Mouse (Mus musculus) kidney, adult 2 months (tissue): Measurements from ENCODE around the gene Zfp385b.

Experiments used
- CTCF ChIP-seq: fragments of 200-500 bp; conservative IDR thresholded peaks from 2 replicates; pipeline ENCODE4 v1.5.1; 2011; ENCODE audit warnings: low read depth, mild to moderate bottlenecking, control low read depth, low read length, moderate library complexity, mixed read lengths; ENCODE audit not compliant: insufficient read depth, insufficient read length
- POLR2A ChIP-seq: fragments of 200-500 bp; IDR thresholded peaks from one replicate; pipeline ENCODE4 v1.6.1; 2011; ENCODE audit warnings: low read depth, low read length, control low read depth

GRCm38 (mm10) chr2:77542605-77543004, 276.8 kb downstream of the Zfp385b start:
- TF ChIP-seq POLR2A (no peak), CTCF (no peak)
